Mouse (Mus musculus) CD8-positive naive resting alpha-beta T cell, adult 2 months (primary cell): ENCODE results near the gene Sp100.
A peak's percentile ranks its signal among the peaks of the same experiment; 100 is the strongest.

Experiments used
- DNase-seq, 2 experiments: peaks; one replicate each; pipeline ENCODE4 v3.0.0; 2022; ENCODE audit warnings: low read depth in 2 of 2, low spot score in 2 of 2

The Sp100 gene

GRCm38 (mm10) chr1:85697721-85698493, 48.1 kb downstream of the Sp100 start:
- no peak for DNase-seq

GRCm38 (mm10) chr1:85702531-85702930, 52.7 kb downstream of the Sp100 start:
- DNase-seq = no peak

- DNase-seq = peak; percentile 73 to 87
These were observed 53.7 kb downstream of the Sp100 start for GRCm38 (mm10) chr1:85703245-85704186.

GRCm38 (mm10) chr1:85705552-85705951, 55.8 kb downstream of the Sp100 start:
- no peak for DNase-seq

GRCm38 (mm10) chr1:85706754-85707153, 57.0 kb downstream of the Sp100 start:
- DNase-seq = no peak

- DNase-seq = no peak
These were observed 64.7 kb downstream of the Sp100 start for GRCm38 (mm10) chr1:85714501-85714900.

- DNase-seq = no peak
These were observed 66.7 kb downstream of the Sp100 start for GRCm38 (mm10) chr1:85716447-85717027.

- no peak for DNase-seq
These were observed 69.3 kb downstream of the Sp100 start for GRCm38 (mm10) chr1:85719049-85719448.

GRCm38 (mm10) chr1:85720220-85720893, 70.6 kb downstream of the Sp100 start:
- peak; percentile 53 to 68 for DNase-seq

- no peak for DNase-seq
These were observed 80.7 kb downstream of the Sp100 start for GRCm38 (mm10) chr1:85730471-85730870.

- peak; percentile 43 to 47 for DNase-seq
These were observed 82.8 kb downstream of the Sp100 start for GRCm38 (mm10) chr1:85732581-85732980.

GRCm38 (mm10) chr1:85734511-85734910, 84.7 kb downstream of the Sp100 start:
- DNase-seq = no peak

- peak; percentile 50 to 59 for DNase-seq
These were observed 85.8 kb downstream of the Sp100 start for GRCm38 (mm10) chr1:85735463-85736123.

- peak; percentile 82 to 88 for DNase-seq
These were observed 86.8 kb downstream of the Sp100 start for GRCm38 (mm10) chr1:85736355-85737184.

- no peak for DNase-seq
These were observed 89.2 kb downstream of the Sp100 start for GRCm38 (mm10) chr1:85739000-85739399.

GRCm38 (mm10) chr1:85739819-85740218, 90.0 kb downstream of the Sp100 start:
- DNase-seq = peak; percentile 19 to 41

- no peak for DNase-seq
These were observed 91.1 kb downstream of the Sp100 start for GRCm38 (mm10) chr1:85740923-85741322.

- DNase-seq = no peak
These were observed 92.5 kb downstream of the Sp100 start for GRCm38 (mm10) chr1:85742333-85742732.

- DNase-seq = no peak
These were observed 93.2 kb downstream of the Sp100 start for GRCm38 (mm10) chr1:85742916-85743505.
